Mouse (Mus musculus) liver, adult (tissue): ENCODE measurements at regions not wholly inside any gene's neighbourhood (a gene's known extent, or its start where the extent isn't known, plus 50 kb on each side); places are given as distances from the start of the nearest gene placed in this dataset.

Source experiments
- GATA4 ChIP-seq: IDR thresholded peaks from 2 replicates; pipeline ENCODE4 v1.6.1; 2014; ENCODE audit warnings: mild to moderate bottlenecking, low read length; ENCODE audit not compliant: insufficient replicate concordance

DNA sequence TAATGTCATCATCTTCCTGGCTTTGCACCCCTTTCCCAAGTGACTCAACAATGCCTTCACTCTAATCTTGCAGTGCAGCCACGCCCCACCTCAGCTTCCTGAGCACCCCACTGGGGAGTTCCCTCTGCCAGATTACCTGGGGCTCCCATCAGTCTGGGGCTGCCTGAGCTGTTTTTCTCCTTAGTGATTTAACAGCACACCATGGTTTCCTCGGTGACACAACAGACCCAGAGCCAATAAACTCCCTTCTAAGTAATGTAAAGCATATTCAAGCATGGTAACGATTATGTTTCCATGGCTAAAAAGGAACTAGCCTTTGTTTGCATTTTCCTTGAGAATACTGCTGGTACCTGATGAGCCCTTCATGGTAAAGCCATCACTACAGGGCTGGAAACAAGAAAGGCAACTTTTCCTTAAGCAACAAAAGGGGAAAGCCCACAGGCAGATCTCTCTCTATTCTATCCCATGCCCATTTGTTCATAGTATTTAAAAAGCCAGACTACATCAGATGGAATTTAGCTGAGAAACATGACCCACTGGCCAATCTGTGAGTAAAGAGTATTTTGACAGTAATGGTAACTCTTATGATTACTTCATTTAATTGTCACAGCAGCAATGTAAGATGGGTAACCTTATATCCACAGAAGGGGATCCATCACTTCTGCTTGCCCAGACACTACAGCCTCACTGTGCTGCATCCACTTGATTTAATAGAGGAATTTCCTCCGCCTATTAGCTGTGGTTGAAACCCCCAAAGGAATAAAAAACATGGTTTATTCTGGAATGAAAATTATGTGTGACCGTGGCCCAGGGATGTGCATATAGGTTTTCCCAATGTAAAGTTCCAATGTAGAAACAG is 294.6 kb upstream of the Tmc3 start:
- no peak for TF ChIP-seq GATA4

DNA sequence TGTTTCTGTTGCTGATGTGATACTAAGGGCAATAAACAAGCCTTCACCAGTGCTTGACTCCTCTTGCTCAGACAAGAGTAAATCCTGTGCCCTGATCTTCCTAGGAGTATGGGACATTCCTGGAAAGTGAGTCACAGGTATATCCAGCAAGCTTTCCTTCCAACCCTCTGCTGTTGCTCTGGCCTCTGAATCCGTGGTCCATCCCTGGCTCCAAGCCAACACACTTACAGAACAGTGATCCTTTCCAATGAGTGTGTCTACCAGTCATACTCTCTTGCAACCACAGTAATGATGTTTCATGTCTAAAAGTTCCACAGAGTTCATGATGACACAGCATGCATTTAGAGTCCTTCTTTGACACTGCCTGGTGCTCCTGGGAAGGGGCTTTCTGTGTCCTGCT is 277.6 kb upstream of the Tmc3 start:
- TF ChIP-seq GATA4: no peak

DNA sequence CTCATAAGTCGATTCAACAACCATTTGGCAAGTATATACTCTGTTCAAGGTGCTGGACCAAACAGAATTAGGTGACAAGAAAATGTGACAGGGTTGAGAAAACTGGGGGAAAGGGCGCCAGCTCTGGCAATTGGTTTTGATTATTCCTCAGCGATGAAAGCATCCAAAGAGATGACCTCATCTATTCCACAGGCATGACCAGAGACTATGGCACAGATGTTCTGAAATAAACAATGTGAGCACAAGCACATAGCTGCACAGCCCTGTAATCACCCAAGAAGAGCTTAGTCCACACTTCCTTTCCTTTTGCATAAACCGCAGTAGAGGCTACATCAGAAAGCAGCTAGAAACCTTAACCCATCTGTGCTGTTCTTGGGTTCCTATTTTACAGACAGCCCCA is 272.6 kb upstream of the Tmc3 start:
- TF ChIP-seq GATA4: no peak

DNA sequence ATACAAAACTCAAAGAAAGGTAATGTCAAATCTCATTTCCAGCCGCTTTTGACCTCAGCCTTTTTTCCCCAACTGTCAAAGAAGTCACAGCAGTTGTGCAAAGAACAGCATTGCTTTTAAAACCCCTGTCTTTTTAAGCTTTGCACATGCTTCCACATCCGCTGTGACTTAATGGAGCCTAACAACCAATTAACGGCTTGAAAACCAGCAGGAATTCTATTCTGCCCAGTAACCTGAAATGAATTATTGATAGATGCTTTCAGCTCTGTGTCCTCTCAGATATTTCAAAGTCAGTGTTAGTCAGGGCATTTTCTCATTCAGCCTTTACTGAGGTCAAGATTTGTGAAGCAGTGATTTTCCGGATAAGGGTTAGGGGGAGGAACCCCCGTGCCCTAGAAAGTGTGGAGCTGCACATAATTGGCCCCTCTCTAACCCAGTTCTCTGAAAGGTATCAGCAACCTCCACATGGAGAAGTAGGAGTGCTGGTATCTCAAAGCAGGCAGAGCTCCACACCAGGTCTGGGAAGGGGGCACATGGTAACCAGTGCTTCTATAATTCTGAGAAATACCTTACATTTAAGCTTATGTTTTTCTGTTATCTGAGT is 254.8 kb upstream of the Tmc3 start:
- no peak for TF ChIP-seq GATA4

DNA sequence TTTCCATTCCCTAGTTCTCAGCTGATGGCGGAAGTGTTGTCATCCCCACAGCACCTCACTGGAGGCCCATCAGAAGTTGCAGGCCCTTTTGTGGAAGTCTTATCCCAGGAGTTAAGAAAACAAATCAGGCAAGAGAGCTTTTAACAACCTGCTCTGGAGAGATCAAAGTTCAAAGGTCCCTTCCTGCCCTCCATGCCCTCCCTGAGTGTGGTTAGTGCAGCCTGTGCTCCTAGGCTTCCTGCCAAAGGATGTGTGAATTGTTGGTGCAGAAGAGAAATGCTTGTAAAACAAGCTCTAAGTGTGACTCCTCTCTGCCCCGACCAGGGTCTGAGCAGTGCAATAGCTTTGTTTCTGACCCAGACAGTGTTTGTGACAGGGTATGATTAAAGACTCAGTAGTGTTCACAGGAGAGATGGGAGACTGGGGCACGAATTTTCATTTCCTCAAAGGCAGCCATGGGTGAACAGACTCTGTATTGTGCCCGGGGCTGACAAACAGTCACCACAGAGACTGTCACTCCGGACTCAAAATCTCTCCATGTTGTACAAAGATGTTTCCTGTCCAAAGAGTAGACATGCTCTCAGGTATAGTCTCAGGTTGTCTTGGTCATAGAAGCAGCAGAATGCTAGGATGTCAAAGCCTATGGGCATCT is 237.5 kb upstream of the Tmc3 start:
- TF ChIP-seq GATA4: no peak

DNA sequence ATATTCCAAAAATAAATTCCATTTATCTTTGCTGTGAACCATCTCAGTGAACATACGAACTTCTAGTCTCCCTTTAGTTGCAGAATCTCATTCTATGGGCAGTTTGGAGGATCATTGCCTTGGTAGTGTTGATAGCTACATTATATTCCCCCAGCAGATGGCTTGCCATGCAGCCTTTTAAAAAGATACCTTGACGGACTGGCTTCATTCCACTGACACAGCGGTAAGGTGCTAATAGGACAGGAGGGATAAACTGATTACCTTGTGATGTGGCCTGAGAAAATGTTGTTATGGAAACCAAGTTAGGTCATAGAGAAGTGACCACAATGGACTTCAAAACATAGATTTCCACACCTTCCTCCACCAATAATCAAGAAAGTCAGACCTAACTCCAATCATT is 215.5 kb upstream of the Tmc3 start:
- no peak for TF ChIP-seq GATA4

DNA sequence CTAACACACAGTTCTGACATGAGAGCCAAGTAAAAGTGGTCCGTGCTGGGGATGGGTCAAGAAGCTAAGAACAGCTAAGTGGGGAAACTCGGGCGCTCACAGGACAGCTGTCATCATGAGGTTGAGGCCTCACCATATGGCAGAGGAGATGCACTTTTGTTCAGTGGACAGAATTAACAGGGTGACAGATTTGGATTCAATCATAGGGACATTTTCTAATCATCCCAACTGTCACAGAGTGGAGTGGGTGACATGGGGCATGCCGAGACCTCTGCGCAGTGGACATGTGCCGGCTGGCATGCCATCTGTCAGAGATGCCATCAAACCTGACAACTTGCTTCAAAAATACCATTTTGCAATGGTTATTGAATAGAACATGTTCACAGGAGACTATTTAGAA is 215.1 kb upstream of the Tmc3 start:
- no peak for TF ChIP-seq GATA4

DNA sequence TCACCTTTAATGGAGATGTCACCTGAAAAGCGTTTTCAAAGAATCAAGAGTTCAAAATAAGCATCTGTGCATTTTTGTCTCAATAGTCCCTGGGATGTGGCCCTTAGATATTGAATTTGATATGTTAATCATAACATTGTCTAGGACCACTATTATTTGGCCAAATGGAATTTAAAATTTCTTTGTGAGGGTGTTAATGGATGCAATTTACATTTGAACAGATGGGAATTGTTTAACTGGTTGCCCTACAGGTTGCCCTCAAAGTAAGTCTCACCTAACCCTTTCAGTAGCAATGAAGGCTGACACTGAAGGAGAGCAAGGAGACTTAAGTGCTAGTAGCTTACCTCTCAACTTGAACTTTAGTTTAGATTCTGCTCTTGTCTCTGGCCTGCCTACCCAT is 207.9 kb upstream of the Tmc3 start:
- no peak for TF ChIP-seq GATA4

DNA sequence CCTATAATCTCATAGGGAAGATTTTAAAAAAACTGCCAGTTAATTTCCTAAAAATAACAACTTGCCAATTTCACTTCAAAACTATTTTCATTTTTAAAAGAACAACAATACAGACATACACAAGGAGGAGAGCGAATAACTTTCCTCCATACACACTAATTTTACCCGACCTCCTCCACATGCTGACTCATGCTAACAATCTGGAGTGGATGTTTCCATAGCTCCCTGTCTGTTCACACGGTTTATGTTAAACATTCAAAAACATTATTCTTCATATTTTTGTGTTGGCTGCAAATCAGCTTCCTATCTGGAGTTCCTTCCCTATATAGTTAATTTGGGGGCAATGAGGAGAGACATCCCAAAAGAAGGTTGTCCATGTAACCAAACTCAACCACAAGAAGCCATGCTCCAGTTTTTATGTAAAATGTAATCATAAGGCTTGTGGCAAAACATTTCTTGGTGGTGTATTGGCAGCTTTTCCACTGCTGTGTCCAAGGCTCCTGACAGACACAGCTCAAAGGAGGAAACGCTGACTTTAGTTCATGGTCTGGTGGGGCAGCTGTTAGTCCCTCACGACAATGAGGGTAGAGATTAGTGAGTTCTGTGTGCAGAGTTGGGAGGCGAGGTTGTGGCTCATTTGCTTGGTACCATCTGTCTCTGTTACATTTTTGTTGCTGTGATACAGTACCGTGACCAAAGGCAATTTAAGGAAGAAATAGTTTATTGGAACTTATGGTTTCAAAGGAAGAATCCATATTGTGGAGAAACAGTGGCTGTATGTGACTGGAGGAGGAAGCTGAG is 203.1 kb upstream of the Tmc3 start:
- no peak for TF ChIP-seq GATA4

DNA sequence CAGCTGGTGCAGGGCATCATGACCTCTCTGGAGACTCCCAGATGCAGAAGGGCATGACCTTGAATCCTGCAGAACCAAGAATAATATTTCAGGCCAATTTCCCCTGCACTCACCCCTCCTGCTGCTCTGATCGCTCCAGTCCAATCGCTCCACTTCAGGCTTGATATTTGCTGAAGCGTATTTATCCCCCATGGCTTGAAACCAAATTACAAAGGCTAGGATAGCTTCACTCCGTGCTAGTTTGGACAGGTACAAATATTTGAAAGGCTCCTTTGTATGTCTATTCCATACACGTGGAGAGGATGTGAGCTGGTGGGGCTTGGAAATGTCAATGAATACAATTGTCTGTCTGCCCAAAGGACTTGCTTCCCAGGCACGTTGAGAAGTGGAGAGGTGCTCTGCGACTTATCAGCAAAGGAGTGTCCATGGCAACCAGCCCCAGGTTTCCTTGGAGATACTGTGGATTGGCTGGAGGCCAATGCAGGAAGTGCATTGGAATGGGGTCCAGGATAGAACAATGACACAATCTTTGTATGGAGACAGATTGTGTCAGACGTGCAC is 201.8 kb upstream of the Tmc3 start:
- no peak for TF ChIP-seq GATA4

DNA sequence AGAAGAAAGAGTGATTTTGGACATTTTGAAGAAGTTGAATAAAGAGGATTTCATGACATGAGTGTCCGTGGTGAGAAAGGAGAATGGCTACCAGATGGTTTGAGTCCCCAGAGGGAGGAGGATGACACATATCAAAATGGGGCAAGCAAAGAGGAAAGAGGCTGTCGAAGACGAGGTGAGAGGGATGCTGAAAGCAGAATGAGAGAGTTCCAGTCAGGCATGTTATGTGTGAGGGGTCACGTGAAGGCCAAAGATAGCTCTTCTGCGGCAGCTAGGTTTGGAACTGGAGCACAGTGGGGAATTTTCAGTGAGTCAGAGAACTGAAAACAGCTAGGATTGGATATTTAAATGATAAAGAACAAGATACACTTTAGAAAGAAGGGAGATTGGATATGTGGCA is 193.3 kb upstream of the Tmc3 start:
- TF ChIP-seq GATA4: no peak

DNA sequence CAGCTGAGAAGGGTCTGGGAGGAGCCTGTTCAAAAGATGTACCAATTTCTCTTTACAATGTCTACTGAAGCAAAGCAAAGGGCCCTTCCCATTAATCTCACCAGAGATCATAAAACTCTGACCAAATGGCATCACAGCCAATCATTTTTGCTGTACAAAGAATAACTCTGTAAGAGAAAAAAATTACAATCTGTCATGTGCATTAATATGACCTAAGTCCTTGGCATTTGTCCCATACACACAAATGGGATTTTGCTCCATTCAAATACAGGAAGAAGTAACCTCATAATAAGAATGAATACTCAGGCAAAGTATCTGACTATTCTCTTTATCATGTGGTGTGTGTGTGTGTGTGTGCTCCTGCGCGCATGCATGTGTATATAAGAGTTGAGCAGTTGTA is 192.5 kb upstream of the Tmc3 start:
- no peak for TF ChIP-seq GATA4

DNA sequence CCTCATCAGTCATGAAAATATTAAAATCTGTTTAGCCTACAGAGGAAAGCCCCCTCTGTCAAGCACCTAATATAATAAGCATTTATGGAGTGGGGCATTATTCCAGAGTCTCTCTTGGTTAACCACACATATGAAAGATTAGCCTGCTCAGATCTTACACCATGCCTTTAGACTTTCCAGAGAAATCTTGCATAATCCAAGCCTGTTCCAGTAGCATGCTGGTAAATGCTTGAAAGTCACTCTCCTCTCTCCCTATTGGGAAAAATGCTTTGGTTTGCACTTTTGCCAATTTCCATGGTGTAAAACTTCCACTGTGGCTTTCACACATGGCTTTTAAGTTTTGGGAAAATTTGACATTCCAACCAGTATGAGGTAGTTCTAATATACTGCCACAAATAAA is 192.1 kb upstream of the Tmc3 start:
- TF ChIP-seq GATA4: no peak

DNA sequence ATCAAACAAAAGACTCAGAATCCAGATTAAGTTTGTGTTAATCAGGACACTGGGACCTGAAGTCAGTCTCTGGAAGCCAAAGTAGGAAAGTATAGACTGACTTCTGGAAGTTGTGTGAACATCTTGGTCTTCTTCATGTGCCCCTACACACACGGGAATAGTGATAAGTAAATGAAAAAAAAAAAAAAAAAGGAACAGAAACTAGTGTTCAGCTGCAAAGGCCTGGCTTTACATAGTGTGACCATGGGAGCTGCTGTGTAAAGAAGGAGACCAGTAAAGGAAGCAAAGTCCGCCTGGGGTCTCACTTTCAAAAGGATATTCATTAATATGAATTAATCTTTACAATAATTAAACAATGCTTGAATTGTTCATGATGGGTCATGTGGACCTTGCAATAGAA is 190.6 kb upstream of the Tmc3 start:
- TF ChIP-seq GATA4: no peak

DNA sequence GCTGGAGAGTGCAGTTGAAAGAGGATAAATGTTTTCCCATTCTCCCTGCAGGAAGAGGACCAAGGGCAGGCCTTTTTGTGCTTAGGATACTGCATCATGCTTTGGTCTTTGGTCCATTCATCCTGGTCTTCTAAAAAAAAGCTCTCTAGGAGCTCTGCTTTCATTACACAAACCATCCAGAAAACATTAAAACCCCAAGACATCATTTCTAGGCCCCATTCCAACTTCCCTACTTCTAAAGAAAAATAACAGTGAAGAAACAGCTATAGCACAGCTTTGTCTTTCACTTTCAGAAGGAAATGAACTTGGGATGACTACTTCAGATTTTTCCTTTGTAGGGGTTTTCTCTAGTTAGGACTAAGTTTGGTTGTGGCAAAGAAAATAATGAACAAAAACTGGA is 185.1 kb upstream of the Tmc3 start:
- no peak for TF ChIP-seq GATA4
